Mouse (Mus musculus) kidney, adult 2 months (tissue): ENCODE results near the gene Chtf18. TPM values are rescaled to one million over a fixed set of nuclear protein-coding genes. Genes with fewer than 3 reads are reported as not detected.
A peak's percentile ranks its signal among the peaks of the same experiment; 100 is the strongest.

Experiments
- DNase-seq: peaks from one replicate; pipeline ENCODE4 v3.0.0; 2021
- H3K27ac ChIP-seq: fragments of 200-500 bp; 2 replicates; pipeline ENCODE4 v1.5.1; 2012; ENCODE audit warnings: low read depth, low read length, control low read depth, inconsistent platforms; ENCODE audit not compliant: insufficient read depth
- H3K27me3 ChIP-seq: fragments of 200-500 bp; replicated peaks from 2 replicates; pipeline ENCODE4 v1.6.1; 2012; ENCODE audit warnings: mild to moderate bottlenecking, moderate library complexity, low read length, inconsistent platforms; ENCODE audit not compliant: control insufficient read depth, insufficient read depth
- H3K36me3 ChIP-seq: fragments of 200-500 bp; 2 replicates; pipeline ENCODE4 v1.6.1; 2012; ENCODE audit warnings: mild to moderate bottlenecking, moderate library complexity, low read length, inconsistent platforms; ENCODE audit not compliant: control insufficient read depth, insufficient read depth
- H3K4me1 ChIP-seq: fragments of 200-500 bp; 2 replicates; pipeline ENCODE4 v1.6.1; 2011; ENCODE audit warnings: low read length; ENCODE audit not compliant: control insufficient read depth, insufficient read depth
- H3K4me3 ChIP-seq: fragments of 200-500 bp; 2 replicates; pipeline ENCODE4 v1.5.1; 2011; ENCODE audit warnings: mild to moderate bottlenecking, low read depth, low read length, control low read depth; ENCODE audit not compliant: insufficient read depth
- CTCF ChIP-seq: fragments of 200-500 bp; conservative IDR thresholded peaks from 2 replicates; pipeline ENCODE4 v1.5.1; 2011; ENCODE audit warnings: low read depth, mild to moderate bottlenecking, control low read depth, low read length, moderate library complexity, mixed read lengths; ENCODE audit not compliant: insufficient read depth, insufficient read length
- POLR2A ChIP-seq: fragments of 200-500 bp; IDR thresholded peaks from one replicate; pipeline ENCODE4 v1.6.1; 2011; ENCODE audit warnings: low read depth, low read length, control low read depth
- WGBS: fragments of 180-500 bp; shearing (Covaris S2); methylation state at CpG from one replicate; pipeline ENCODE4 v1.1.7; 2018; 5-methylcytosine and 5-hydroxymethylcytosine counted together
- polyA plus RNA-seq: library from polyadenylated mRNA; depleted of rRNA; stranded (reverse); fragments of >200 nt; gene quantifications from 2 replicates; pipeline ENCODE4 v1.2.3, GENCODE M21; 2012

Chtf18 gene
- polyA plus RNA-seq, 1 experiment: 0.75 TPM

GRCm38 (mm10) chr17:25717691-25718090 is 9.5 kb downstream of the Chtf18 start:
- Histone ChIP-seq H3K4me3 (no peak overlapping the region), H3K27me3 (no peaks in the 10 kb centered on the region; the same call in 1 of the 2 replicates), H3K4me1 (no peaks in the 10 kb centered on the region), H3K36me3 (no peaks in the 10 kb centered on the region), H3K27ac (no peak overlapping the region)
- DNase-seq: no peak
- TF ChIP-seq CTCF (no peak), POLR2A (no peak)
- WGBS: 12% methylated on average over 6 of the region's 6 CpGs

GRCm38 (mm10) chr17:25716711-25717637 is 10.2 kb downstream of the Chtf18 start, which contains the start of gene Gng13:
Gene Gng13, plus strand, starts transcription at chr17:25717171.
- no peak within 1 kb of the TSS for H3K4me3 ChIP-seq
- no peaks in the 10 kb centered on the region for H3K4me1 ChIP-seq
- H3K36me3 ChIP-seq: no peaks in the 10 kb centered on the region
- 4% methylated on average over 45 of the region's 45 CpGs for WGBS
- H3K27me3 ChIP-seq: no peaks in the 10 kb centered on the region; the same call in 1 of the 2 replicates
- H3K27ac ChIP-seq: no peak within 1 kb of the TSS
- no peak for TF ChIP-seq POLR2A
- TF ChIP-seq CTCF: no peak
- DNase-seq: peak; percentile 28

- Histone ChIP-seq H3K4me1 (no peaks in the 10 kb centered on the region), H3K27me3 (no peaks in the 10 kb centered on the region; the same call in 1 of the 2 replicates), H3K4me3 (no peak overlapping the region), H3K27ac (no peak overlapping the region), H3K36me3 (no peaks in the 10 kb centered on the region)
- WGBS: 10% methylated on average over 6 of the region's 6 CpGs
- no peak for DNase-seq
- TF ChIP-seq POLR2A (no peak), CTCF (no peak)
Measured at GRCm38 (mm10) chr17:25716130-25716529, 11.1 kb downstream of the Chtf18 start.

- H3K27me3 ChIP-seq: no peaks in the 10 kb centered on the region; the same call in 1 of the 2 replicates
- TF ChIP-seq POLR2A: no peak
- no peak for TF ChIP-seq CTCF
- H3K27ac ChIP-seq: no peak overlapping the region
- H3K4me1 ChIP-seq: no peaks in the 10 kb centered on the region
- no peaks in the 10 kb centered on the region for H3K36me3 ChIP-seq
- WGBS: 71% methylated on average over 3 of the region's 3 CpGs
- no peak for DNase-seq
- H3K4me3 ChIP-seq: no peak overlapping the region
Measured at GRCm38 (mm10) chr17:25715627-25716026, 11.6 kb downstream of the Chtf18 start.

GRCm38 (mm10) chr17:25711136-25711535 is 16.1 kb downstream of the Chtf18 start:
- Histone ChIP-seq H3K4me1 (no peaks in the 10 kb centered on the region), H3K36me3 (no peaks in the 10 kb centered on the region), H3K4me3 (no peak overlapping the region), H3K27me3 (no peaks in the 10 kb centered on the region), H3K27ac (no peak overlapping the region)
- DNase-seq: no peak
- TF ChIP-seq POLR2A: no peak
- TF ChIP-seq CTCF: no peak
- WGBS: 78% methylated on average over 4 of the region's 4 CpGs

- WGBS: 94% methylated on average over 2 of the region's 2 CpGs
- no peak for TF ChIP-seq CTCF
- Histone ChIP-seq H3K27ac (no peak overlapping the region), H3K4me3 (no peak overlapping the region), H3K4me1 (no peaks in the 10 kb centered on the region), H3K36me3 (no peaks in the 10 kb centered on the region), H3K27me3 (no peaks in the 10 kb centered on the region)
- DNase-seq: no peak
Measured at GRCm38 (mm10) chr17:25709994-25710393, 17.2 kb downstream of the Chtf18 start.

- TF ChIP-seq POLR2A (no peak), CTCF (peak; percentile 38; the same call in 1 of the 2 replicates)
- Histone ChIP-seq H3K4me3 (no peak overlapping the region), H3K27ac (no peak overlapping the region), H3K36me3 (no peaks in the 10 kb centered on the region), H3K4me1 (no peaks in the 10 kb centered on the region), H3K27me3 (no peaks in the 10 kb centered on the region)
- WGBS: 58% methylated on average over 9 of the region's 9 CpGs
- no peak for DNase-seq
Measured at GRCm38 (mm10) chr17:25700863-25701496, 26.2 kb downstream of the Chtf18 start.
